Mouse (Mus musculus) thymus, adult 2 months (tissue): ENCODE measurements around the gene Anapc11. TPM values are rescaled to one million over a fixed set of nuclear protein-coding genes. Genes with fewer than 3 reads are reported as not detected.

Experiments used
- DNase-seq: peaks from one replicate; pipeline ENCODE4 v3.0.0; 2021
- H3K27ac ChIP-seq: fragments of 200-500 bp; 2 replicates; pipeline ENCODE4 v1.5.1; 2012; ENCODE audit warnings: low read length, control low read depth; ENCODE audit not compliant: control insufficient read depth, insufficient read depth
- H3K27me3 ChIP-seq: fragments of 200-500 bp; 2 replicates; pipeline ENCODE4 v1.6.1; 2012; ENCODE audit warnings: mild to moderate bottlenecking, low read length, moderate library complexity, mixed read lengths; ENCODE audit not compliant: control insufficient read depth, insufficient read depth
- H3K36me3 ChIP-seq: fragments of 200-500 bp; 2 replicates; pipeline ENCODE4 v1.6.1; 2012; ENCODE audit warnings: mild to moderate bottlenecking, low read length, moderate library complexity; ENCODE audit not compliant: control insufficient read depth, insufficient read depth
- H3K4me1 ChIP-seq: fragments of 200-500 bp; replicated peaks from 2 replicates; pipeline ENCODE4 v1.6.1; 2012; ENCODE audit warnings: low read length; ENCODE audit not compliant: control insufficient read depth, insufficient read depth
- H3K4me3 ChIP-seq: fragments of 200-500 bp; 2 replicates; pipeline ENCODE4 v1.5.1; 2012; ENCODE audit warnings: mild to moderate bottlenecking, low read length, control low read depth, moderate library complexity; ENCODE audit not compliant: control insufficient read depth, insufficient read depth
- CTCF ChIP-seq: fragments of 200-500 bp; IDR thresholded peaks from 2 replicates; pipeline ENCODE4 v1.5.1; 2012; ENCODE audit warnings: mild to moderate bottlenecking, control low read depth, low read length, moderate library complexity, borderline replicate concordance; ENCODE audit not compliant: control insufficient read depth, poor library complexity, insufficient read depth; ENCODE audit errors: extremely low read depth
- POLR2A ChIP-seq: fragments of 200-500 bp; IDR thresholded peaks from 2 replicates; pipeline ENCODE4 v1.6.1; 2012; ENCODE audit warnings: mild to moderate bottlenecking, low read length, control low read depth, moderate library complexity; ENCODE audit not compliant: control insufficient read depth, poor library complexity, insufficient read depth; ENCODE audit errors: extremely low read depth
- WGBS: fragments of 180-500 bp; shearing (Covaris S2); methylation state at CpG from one replicate; pipeline ENCODE4 v1.1.7; 2018; 5-methylcytosine and 5-hydroxymethylcytosine counted together
- polyA plus RNA-seq: library from polyadenylated mRNA; depleted of rRNA; stranded (reverse); fragments of >200 nt; gene quantifications from 2 replicates; pipeline ENCODE4 v1.2.3, GENCODE M21; 2012

The Anapc11 gene
- polyA plus RNA-seq, 1 experiment, result 140 TPM

GRCm38 (mm10) chr11:120620195-120620594 is 22.0 kb downstream of the Anapc11 start:
- TF ChIP-seq POLR2A (no peak), CTCF (no peak)
- Histone ChIP-seq H3K27ac (no peak overlapping the region), H3K4me3 (no peak overlapping the region), H3K27me3 (no peaks in the 10 kb centered on the region), H3K4me1 (peaks cover 20% of the 10 kb centered on the region), H3K36me3 (peaks cover 32% of the 10 kb centered on the region)
- DNase-seq, result no peak
- 96% methylated on average over 14 of the region's 14 CpGs for WGBS

GRCm38 (mm10) chr11:120622805-120623204 is 24.6 kb downstream of the Anapc11 start:
- no peak for DNase-seq
- no peaks in the 10 kb centered on the region for H3K27me3 ChIP-seq
- H3K4me3 ChIP-seq, result no peak overlapping the region
- H3K36me3 ChIP-seq, result peaks cover 32% of the 10 kb centered on the region
- H3K4me1 ChIP-seq, result peaks cover 34% of the 10 kb centered on the region
- TF ChIP-seq POLR2A (no peak), CTCF (no peak)
- 95% methylated on average over 6 of the region's 6 CpGs for WGBS
- H3K27ac ChIP-seq, result no peak overlapping the region

- Histone ChIP-seq H3K27ac (0 out of 2 replicates have a peak overlapping the region, but pooled peaks have one; percentile 17), H3K36me3 (peaks cover 26% of the 10 kb centered on the region), H3K4me1 (peaks cover 40% of the 10 kb centered on the region), H3K27me3 (no peaks in the 10 kb centered on the region), H3K4me3 (peak overlapping the region; percentile 72)
- TF ChIP-seq POLR2A (no peak), CTCF (peak; percentile 75; the same call in 1 of the 2 replicates)
- WGBS, result 13% methylated on average over 30 of the region's 30 CpGs
- DNase-seq, result peak; percentile 84
Observed at GRCm38 (mm10) chr11:120623961-120624679, 25.9 kb downstream of the Anapc11 start.

GRCm38 (mm10) chr11:120624680-120625111 is 26.5 kb downstream of the Anapc11 start:
- H3K27me3 ChIP-seq, result no peaks in the 10 kb centered on the region
- TF ChIP-seq CTCF (0 out of 2 replicates have a peak, but pooled peaks have one; percentile 10), POLR2A (peak; percentile 89)
- WGBS, result under 1% methylated on average over 53 of the region's 53 CpGs
- H3K4me1 ChIP-seq, result peaks cover 45% of the 10 kb centered on the region
- H3K36me3 ChIP-seq, result peaks cover 26% of the 10 kb centered on the region
- H3K27ac ChIP-seq, result peak overlapping the region; percentile 49; the same call in 1 of the 2 replicates
- peak; percentile 86 for DNase-seq
- peak overlapping the region; percentile 72 for H3K4me3 ChIP-seq

DNA sequence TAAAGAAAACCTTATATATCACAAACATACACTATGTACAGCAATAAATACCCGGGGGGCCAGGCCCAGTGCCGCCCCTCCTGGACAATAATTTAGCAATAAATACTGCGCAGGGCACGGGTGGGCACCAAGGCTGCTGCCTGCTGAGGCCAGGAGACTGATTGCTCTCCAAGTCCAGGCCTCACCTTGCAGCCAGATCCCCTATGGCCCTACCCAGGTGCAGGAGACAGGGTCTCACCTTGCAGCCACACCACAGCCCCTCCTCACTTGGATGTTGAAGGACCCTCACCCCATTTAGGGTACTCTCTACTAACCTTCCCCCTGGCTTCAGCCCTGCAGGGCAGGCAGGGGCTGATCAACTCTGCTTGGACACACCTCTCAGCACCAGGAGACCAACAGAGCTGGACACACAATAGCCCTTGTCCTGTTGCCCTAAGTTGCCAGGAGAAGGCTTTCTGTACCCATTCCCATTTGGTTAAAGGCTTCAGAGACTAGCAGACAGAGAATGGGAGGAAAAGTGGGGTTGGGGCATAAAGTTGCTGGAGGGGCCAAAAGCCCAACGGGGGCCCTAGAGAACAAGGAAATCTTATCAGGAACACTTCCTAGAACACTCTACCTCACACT is 27.0 kb downstream of the Anapc11 start, which contains the start of gene Sirt7:
Sirt7 (minus strand) TSS at position 89 of the 624 bp plus-strand sequence.
- DNase-seq, result no peak
- Histone ChIP-seq H3K36me3 (peaks cover 22% of the 10 kb centered on the region), H3K4me1 (peaks cover 50% of the 10 kb centered on the region), H3K27ac (peak within 1 kb of the TSS; percentile 49; the same call in 1 of the 2 replicates), H3K4me3 (peak within 1 kb of the TSS; percentile 72), H3K27me3 (no peaks in the 10 kb centered on the region)
- WGBS, result 13% methylated on average over 5 of the region's 5 CpGs
- TF ChIP-seq POLR2A (no peak; the same call in 1 of the 2 replicates), CTCF (no peak)

DNA sequence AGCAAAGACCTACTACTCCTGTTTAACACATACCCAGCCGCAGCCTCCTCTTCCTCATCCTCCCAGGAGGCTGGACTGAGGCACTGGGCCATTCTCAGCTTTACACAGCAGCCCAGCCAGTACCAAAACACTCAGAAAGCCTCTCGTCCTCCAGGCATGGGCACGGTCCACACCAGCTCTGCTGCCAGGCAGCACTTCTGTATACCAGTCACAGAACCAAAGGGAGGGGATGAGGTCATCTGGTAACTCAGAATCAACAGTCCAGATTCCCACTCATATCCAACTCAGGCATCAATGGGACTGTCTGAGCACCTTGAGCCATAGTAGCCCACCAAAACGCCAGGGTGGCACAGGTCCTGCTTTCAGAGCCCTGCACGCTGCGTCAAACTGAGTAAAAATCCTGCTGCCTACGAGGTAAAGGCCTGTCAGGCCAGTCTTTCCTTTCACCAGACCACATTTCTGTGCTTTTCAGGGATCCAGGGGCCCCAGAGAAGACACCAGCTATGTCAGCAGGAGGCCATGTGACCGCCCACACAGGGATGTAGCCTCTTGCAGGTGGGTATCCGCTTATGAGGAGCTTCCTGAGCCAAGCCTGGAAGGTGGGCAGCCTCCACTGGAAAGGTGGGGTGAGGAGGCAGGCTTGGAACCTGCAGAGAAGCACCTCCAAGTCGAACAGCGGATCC is 28.7 kb downstream of the Anapc11 start:
- no peaks in the 10 kb centered on the region for H3K27me3 ChIP-seq
- H3K27ac ChIP-seq, result no peak overlapping the region; the same call in 1 of the 2 replicates
- WGBS, result 81% methylated on average over 11 of the region's 11 CpGs
- TF ChIP-seq CTCF, result no peak
- no peak for TF ChIP-seq POLR2A
- peak overlapping the region; percentile 41; the same call in 1 of the 2 replicates for H3K4me3 ChIP-seq
- DNase-seq, result no peak
- H3K36me3 ChIP-seq, result peaks cover 12% of the 10 kb centered on the region
- peaks cover 64% of the 10 kb centered on the region for H3K4me1 ChIP-seq
